Mouse (Mus musculus) liver, adult 2 months (tissue): ENCODE measurements at regions not wholly inside any gene's neighbourhood (a gene's known extent, or its start where the extent isn't known, plus 50 kb on each side); places are given as distances from the start of the nearest gene placed in this dataset.

Source experiments
- DNase-seq: peaks from one replicate; pipeline ENCODE4 v3.0.0-alpha.2; 2011; ENCODE audit warnings: low read depth, low spot score; ENCODE audit errors: extremely low read depth
- H3K27ac ChIP-seq: fragments of 200-500 bp; replicated peaks from 2 replicates; pipeline ENCODE4 v1.5.1; 2012; ENCODE audit warnings: low read depth, mild to moderate bottlenecking, control low read depth, inconsistent platforms, low read length; ENCODE audit not compliant: insufficient read depth
- H3K27me3 ChIP-seq: fragments of 200-500 bp; 2 replicates; pipeline ENCODE4 v1.6.1; 2012; ENCODE audit warnings: mild to moderate bottlenecking, moderate library complexity, low read length, inconsistent platforms; ENCODE audit not compliant: control insufficient read depth, insufficient read depth
- H3K36me3 ChIP-seq: fragments of 200-500 bp; 2 replicates; pipeline ENCODE4 v1.6.1; 2012; ENCODE audit warnings: low read length, inconsistent platforms; ENCODE audit not compliant: control insufficient read depth, insufficient read depth
- H3K4me1 ChIP-seq: fragments of 200-500 bp; 2 replicates; pipeline ENCODE4 v1.6.1; 2011; ENCODE audit warnings: low read length; ENCODE audit not compliant: control insufficient read depth, insufficient read depth
- H3K4me3 ChIP-seq: fragments of 200-500 bp; 2 replicates; pipeline ENCODE4 v1.5.1; 2011; ENCODE audit warnings: low read depth, mild to moderate bottlenecking, control low read depth, low read length, moderate library complexity; ENCODE audit not compliant: insufficient read depth
- H3K79me2 ChIP-seq: fragments of 200-500 bp; 2 replicates; pipeline ENCODE4 v1.6.1; 2012; ENCODE audit warnings: inconsistent platforms, mild to moderate bottlenecking, low read length, moderate library complexity; ENCODE audit not compliant: control insufficient read depth, insufficient read depth
- H3K9ac ChIP-seq: fragments of 200-500 bp; 2 replicates; pipeline ENCODE4 v1.6.1; 2012; ENCODE audit warnings: low read depth, mild to moderate bottlenecking, control low read depth, inconsistent platforms, low read length
- CTCF ChIP-seq: fragments of 200-500 bp; IDR thresholded peaks from 2 replicates; pipeline ENCODE4 v1.5.1; 2011; ENCODE audit warnings: low read depth, low read length, control low read depth
- POLR2A ChIP-seq: fragments of 200-500 bp; IDR thresholded peaks from 2 replicates; pipeline ENCODE4 v1.6.1; 2011; ENCODE audit warnings: low read length, control low read depth; ENCODE audit not compliant: insufficient read depth; ENCODE audit errors: extremely low read depth
- WGBS: fragments of 180-500 bp; shearing (Covaris S2); methylation state at CpG from one replicate; pipeline ENCODE4 v1.1.7; 2018; 5-methylcytosine and 5-hydroxymethylcytosine counted together

DNA sequence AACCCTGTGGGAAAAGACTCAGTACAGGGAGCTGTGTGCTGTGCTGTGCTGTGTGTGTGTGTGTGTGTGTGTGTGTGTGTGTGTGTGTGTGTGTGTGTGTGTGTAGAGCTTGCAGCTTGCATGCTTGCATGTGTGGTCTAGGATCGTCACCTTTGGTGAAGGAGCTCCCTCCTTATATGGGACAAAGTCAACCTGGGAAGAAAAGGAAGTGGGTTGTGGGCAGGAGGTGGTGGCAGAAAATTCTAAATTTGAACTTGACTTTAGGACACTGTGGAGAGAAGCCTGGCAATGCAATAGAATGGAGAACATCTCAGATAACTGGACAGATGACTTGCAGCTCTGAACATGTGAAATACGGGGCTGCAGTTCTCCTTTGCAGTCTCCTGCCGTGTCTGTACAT, 84.7 kb upstream of the Itprid2 start:
- DNase-seq: no peak
- H3K27me3 ChIP-seq: no peaks in the 10 kb centered on the region
- H3K79me2 ChIP-seq: no peaks in the 10 kb centered on the region
- no peaks in the 10 kb centered on the region for H3K4me1 ChIP-seq
- H3K27ac ChIP-seq: no peak overlapping the region
- TF ChIP-seq CTCF (no peak), POLR2A (no peak)
- no peaks in the 10 kb centered on the region for H3K36me3 ChIP-seq
- H3K4me3 ChIP-seq: no peak overlapping the region
- WGBS: 89% methylated on average over 3 of the region's 3 CpGs
- no peak overlapping the region for H3K9ac ChIP-seq

DNA sequence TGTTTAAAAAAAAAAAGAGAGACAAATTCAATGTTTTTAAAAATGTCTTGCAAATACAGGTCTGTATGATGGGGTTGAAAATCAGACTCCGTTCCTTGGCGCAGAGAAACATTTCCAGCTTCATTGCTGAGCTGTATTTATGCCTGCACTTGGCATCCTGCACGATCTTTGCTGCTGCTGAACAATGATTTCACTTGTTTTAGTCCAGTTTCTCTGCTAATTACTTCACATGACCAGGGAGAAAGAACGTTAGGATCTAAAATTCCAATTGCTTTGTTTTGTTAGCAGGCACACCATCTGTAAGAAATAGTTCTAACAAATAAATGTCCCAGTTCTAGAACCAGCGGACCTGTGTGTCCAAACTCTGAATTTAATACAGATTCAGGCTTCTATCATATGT, 82.7 kb upstream of the Itprid2 start:
- Histone ChIP-seq H3K79me2 (no peaks in the 10 kb centered on the region), H3K36me3 (no peaks in the 10 kb centered on the region), H3K4me3 (no peak overlapping the region), H3K27ac (no peak overlapping the region), H3K27me3 (no peaks in the 10 kb centered on the region), H3K4me1 (no peaks in the 10 kb centered on the region), H3K9ac (no peak overlapping the region)
- 87% methylated on average over 5 of the region's 5 CpGs for WGBS
- DNase-seq: no peak
- TF ChIP-seq POLR2A (no peak), CTCF (no peak)

DNA sequence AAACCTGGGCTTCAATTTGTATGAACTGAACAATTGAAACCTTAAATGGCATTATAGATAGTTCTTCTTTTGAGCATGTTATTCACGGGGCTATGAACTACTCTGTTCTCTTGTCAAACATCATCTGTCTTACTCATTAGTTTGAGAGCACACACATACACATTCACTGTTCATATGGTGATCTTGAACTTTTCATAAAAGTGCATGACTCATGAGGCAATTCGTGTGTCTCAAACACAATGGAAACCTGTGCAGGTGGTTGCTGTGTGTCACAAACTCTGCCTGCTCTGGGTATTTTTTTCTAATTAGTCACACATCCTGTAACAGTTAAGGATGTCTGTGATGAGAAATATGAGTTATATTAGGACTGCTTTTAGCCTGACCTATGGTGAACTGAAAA, 79.8 kb upstream of the Itprid2 start:
- no peak for TF ChIP-seq POLR2A
- TF ChIP-seq CTCF: no peak
- H3K9ac ChIP-seq: no peak overlapping the region
- H3K4me3 ChIP-seq: no peak overlapping the region
- WGBS: 78% methylated on average over 2 of the region's 2 CpGs
- H3K79me2 ChIP-seq: no peaks in the 10 kb centered on the region
- no peaks in the 10 kb centered on the region for H3K36me3 ChIP-seq
- H3K27ac ChIP-seq: no peak overlapping the region
- H3K4me1 ChIP-seq: no peaks in the 10 kb centered on the region
- DNase-seq: no peak
- no peaks in the 10 kb centered on the region for H3K27me3 ChIP-seq

DNA sequence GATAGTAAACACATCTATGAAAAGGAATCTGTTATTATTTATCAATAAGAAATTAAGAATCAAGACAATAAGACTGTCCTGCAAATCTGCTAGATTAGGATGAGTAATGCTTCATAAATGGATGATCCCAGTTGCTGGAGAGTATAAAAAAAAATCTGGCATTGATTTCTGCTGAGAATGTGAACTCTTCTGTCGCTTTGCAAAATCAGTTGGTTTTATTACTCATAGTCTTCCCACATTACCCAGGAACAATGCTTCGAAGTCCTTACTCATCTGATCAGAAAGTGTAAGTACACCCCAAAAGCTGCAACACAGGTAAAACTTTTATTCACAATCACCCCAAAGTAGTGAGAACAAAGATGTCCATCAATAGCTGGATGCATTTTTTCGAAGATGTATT, 77.8 kb upstream of the Itprid2 start:
- no peaks in the 10 kb centered on the region for H3K79me2 ChIP-seq
- DNase-seq: no peak
- 82% methylated on average over 3 of the region's 3 CpGs for WGBS

DNA sequence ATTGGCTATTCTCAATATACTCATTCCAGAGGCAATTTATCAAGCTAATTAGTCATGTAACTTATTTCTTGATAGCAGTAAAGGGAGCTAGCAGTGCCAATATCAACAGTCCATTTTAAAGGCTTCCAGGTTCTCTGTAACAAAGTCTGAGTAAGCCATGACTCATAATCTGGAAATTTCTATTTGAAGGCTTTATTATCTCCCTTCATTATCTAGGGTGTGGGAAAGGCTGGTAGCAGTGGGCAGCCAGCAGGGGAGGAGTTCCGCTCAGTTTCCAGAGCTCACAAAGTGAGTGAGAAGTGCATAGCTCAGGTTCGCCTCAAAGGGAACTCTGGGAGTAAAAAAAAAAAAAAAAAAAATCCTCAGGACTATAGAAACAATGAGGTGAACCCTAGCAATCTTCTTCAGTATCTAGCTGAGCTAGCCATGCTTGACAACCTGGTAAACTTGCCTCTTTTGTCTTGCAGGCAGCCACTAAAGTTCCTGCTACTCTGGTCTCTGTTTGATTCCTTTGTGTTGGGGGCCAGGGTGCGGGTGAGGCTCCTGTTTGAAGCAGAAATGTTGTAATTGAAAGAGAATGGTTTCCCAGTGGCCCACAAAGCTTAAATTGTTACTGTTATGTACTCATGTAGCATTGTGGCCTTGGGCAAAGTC, 68.7 kb upstream of the Itprid2 start:
- H3K9ac ChIP-seq: no peak overlapping the region
- no peaks in the 10 kb centered on the region for H3K79me2 ChIP-seq
- H3K4me1 ChIP-seq: no peaks in the 10 kb centered on the region
- no peaks in the 10 kb centered on the region for H3K36me3 ChIP-seq
- H3K27ac ChIP-seq: no peak overlapping the region
- H3K27me3 ChIP-seq: no peaks in the 10 kb centered on the region
- no peak for DNase-seq
- H3K4me3 ChIP-seq: no peak overlapping the region
- TF ChIP-seq POLR2A: no peak
- no peak for TF ChIP-seq CTCF
- 52% methylated on average over 3 of the region's 3 CpGs for WGBS

More for the DNA sequence above, 77.8 kb upstream of the Itprid2 start:
- no peak overlapping the region for H3K27ac ChIP-seq
- H3K4me1 ChIP-seq: no peaks in the 10 kb centered on the region
- H3K9ac ChIP-seq: no peak overlapping the region
- H3K27me3 ChIP-seq: no peaks in the 10 kb centered on the region
- H3K4me3 ChIP-seq: no peak overlapping the region
- no peaks in the 10 kb centered on the region for H3K36me3 ChIP-seq
- TF ChIP-seq CTCF (no peak), POLR2A (no peak)

DNA sequence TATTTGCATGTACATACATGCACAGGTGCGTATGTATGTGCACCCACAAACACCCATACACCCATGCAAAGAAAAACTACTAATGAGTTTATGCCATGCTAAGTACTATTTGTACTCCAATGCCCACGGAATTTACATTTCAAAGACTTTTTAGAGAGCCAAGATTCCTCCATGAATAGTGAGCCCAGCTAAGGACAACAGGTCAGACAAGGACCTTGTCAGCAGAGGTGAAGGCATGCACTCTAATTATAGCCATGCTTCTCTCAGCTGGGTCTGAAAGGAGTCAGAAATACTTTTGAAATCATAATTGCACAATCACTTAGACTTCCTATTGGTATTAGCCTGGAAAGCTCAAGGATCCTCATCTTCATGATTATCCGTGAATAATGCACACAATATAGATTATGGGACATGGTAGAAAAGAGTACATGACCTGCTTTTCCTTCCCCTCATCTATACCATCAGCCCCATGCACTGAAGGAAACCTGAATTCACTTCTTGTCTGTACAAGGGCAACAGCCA, 67.7 kb upstream of the Itprid2 start:
- no peaks in the 10 kb centered on the region for H3K4me1 ChIP-seq
- no peak overlapping the region for H3K27ac ChIP-seq
- H3K4me3 ChIP-seq: no peak overlapping the region
- 85% methylated on average over 3 of the region's 3 CpGs for WGBS
- no peaks in the 10 kb centered on the region for H3K27me3 ChIP-seq
- H3K36me3 ChIP-seq: no peaks in the 10 kb centered on the region
- H3K9ac ChIP-seq: no peak overlapping the region
- TF ChIP-seq POLR2A (no peak), CTCF (no peak)
- H3K79me2 ChIP-seq: no peaks in the 10 kb centered on the region
- DNase-seq: no peak
